Mouse (Mus musculus): ENCODE results near the gene Ube2z.

DNA sequence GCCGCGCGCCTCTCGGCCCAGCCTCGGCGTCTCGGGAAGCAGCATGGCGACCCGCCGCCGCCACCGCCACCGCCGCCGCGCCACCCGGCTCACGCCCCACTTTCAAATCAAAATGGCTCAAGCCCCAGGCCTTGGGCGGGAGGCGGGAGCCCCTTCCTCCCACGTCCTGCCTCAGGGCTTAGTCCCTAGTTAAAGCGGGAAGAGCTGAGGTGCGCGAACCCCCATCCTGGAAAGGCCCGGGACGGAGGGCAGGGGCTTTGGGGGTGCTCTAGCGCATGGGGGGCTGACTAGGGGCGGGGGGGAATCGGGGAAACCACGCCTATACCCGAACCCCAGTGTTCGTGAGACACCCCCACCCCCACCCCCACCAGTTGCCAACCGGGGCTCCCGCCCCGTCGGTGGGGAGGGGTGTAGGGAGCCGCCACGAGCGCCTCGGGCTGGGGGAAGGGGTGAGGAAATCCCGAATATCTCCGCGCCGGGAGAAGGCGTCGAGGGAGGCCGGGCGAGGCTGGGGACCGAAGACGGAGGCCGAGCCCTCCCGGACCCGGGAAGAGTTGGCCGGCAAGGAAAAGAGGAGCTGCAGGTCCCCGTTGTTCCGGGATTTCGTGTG, 60.3 kb downstream of the Ube2z start:
- TF ChIP-seq CTCF (IDR thresholded peaks at IDR 0.05; ENCODE audit: borderline replicate concordance, control insufficient read depth, extremely low read depth, insufficient read depth, low read length, poor library complexity), result no peak
- TF ChIP-seq POLR2A (IDR thresholded peaks at IDR 0.05; ENCODE audit: control insufficient read depth, extremely low read depth, insufficient read depth, low read length, poor library complexity), result no peak
